Mouse (Mus musculus) lung, postnatal 4 days (tissue): ENCODE data around the gene Fam3c.

ENCODE experiments used
- DNase-seq, 2 experiments: peaks; one replicate each; pipeline ENCODE4 v3.0.0; 2021

Fam3c gene

GRCm38 (mm10) chr6:22356086-22356507 is at the start of gene Fam3c:
TSS of gene Fam3c (minus strand) at chr6:22356243.
- peak; percentile 96 to 97 for DNase-seq

DNA sequence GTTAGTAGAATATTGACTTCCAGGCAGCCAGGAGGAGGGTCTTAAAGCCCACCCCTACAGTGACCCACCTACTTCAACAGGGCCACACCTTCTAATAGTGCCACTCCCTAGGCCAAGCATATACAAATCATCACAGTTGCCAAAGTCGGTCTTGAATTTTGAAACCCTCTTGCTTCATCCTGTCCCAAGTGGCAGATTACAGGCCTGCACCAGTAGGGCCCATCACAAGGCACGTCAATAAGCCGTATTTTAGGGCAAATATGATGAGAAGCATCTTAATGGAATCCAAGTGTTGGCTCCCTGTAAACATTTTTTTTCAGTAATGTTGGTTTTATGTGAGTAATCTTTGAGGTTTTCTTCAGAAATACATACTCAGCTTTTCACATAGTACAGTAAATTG is 49.0 kb upstream of the Fam3c start:
- no peak for DNase-seq

DNA sequence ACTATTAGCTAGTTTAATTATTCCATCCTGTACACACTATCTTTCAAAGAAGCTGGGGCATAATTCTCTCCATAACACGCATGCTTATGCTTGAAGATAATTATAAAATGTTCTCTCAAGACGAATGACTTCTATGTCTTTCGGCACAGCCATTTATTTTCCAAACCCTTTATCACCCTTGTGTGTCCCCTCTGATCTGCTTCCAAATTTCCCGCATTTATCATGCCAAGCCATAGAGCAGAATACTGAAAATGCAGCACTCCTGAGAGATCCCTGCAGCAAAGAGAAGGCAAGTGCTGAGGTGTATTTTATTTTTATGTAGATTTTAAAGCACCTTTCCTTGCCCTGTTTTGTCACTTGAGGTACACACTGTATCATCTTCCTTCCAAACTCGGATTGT is 47.7 kb upstream of the Fam3c start:
- DNase-seq = no peak

DNA sequence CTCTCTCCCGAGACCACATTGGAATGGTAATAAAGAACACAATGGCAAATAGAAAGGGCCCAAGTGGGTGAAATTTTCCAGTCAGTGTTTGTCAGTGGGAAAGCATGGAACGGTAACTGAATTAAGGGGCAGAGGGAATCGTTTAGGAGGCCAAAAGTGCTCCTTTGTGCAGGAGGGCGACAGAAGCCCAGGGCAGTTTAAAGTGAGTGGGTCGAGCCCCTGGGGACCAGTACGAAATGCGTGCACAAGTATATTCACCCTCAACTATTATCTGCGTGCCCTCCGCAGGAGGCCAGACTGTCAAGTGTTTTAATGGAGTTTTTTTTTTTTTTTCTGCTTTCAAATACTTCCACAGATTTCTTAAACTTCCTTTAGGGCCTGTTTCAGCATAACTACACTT is 47.3 kb upstream of the Fam3c start:
- no peak for DNase-seq

DNA sequence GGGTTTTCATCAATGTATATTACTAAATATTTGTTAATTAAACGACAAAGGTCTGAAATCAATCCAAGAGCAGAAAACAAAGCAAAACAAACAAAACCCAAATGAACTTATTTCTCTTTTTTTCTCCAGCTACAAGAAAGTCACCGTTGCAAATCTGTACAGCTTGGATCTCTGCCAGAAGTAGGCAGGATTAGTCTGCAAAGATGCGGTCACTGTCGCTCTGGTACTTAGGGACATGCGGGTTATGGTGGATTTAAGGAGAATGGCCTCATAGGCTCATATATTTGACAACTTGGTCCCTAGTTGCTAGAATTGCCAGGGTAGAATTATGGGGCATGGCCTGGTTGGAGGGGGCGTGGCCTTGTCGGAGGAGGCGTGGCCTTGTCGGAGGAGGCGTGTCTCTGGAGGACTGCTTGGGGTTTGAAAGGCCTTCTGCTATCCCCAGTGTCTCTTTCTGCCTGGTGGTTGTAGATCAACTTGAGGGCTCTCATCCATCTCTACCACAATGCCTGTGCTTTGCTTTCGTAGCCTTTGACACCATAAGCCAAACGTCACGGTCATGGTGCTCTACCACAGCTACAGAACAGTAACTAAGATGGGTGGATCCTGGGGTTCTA is 46.6 kb upstream of the Fam3c start:
- DNase-seq = no peak

GRCm38 (mm10) chr6:22402037-22402436 is 46.0 kb upstream of the Fam3c start:
- DNase-seq = no peak

DNA sequence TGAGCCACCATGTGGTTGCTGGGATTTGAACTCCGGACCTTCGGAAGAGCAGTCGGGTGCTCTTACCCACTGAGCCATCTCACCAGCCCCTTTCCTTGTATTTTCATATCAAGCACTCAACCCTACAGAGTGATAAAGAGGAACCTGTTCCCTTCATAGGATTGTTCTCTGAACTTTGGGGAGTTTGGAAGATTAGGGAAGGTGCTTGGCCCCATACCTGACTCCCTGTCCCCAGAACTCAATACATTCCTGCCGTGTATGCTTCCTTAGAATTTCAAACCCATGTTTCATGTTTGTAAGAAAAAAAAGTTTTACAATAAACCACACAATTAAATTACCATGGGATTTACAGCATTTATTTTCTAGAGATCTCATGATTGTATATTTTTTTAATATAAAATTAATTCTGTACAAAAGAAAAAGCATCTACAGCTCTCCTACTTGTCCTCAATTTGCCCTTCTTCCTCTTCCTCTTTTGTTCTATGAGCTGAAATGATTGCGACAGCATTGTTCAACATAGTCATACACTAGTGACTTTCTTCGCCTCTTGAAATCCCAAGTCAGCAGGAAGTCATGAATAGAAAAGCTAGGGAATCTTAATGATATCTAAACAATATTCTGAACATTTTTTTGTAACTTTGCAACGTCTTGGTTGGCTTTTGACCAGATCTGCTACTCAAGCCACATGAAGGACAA is 42.2 kb upstream of the Fam3c start:
- no peak for DNase-seq

DNA sequence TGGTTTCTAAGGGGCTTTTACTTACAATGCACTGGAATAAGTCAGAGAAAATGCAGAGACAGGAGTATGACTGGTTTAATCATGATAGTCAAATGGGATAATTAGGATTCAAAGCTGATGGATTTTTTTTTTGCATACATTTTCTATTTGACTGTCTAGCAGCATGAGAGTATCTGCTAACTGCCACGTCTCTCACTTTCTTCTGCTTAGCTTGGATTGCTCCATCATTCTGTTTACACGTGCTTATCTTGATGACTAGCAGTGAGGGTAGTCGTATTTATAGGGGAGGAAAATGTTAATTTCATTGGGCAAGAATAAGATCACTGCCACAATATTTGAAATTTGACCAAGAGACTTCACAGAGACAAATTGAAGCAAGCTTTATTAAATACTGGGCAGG is 39.2 kb upstream of the Fam3c start:
- DNase-seq = no peak

DNA sequence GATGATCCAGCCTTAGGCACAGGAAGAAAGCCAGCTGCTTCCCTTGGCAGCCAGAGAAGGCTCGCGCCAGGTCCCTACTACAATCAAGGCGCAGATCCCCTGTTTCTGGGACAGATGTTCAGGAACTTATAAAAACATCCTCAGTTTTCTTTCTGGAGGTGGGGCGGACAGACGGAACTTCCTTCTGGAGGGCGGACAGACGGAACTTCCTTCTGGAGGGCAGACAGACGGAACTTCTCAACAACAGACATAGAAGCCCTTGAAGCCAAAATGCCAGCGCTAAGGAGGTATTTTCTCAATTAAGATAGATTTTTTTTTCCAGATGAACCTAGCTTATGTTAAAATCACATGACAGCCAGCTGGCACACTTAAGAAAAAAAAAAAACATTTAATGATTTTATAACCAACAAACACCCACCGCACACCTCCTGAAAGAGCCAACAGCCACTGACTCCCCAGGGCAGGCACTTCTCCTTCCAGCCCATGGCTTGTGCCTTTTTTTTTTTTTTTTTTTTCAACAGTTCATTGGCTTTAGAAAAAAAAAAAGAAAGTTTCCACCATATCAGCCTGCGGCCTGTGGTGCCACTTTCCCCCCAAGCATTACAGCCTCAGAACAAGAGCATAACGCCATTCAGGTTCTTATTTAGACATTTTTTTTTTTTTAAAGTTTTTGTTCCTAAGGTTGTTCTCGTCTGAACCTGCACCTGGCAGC is 34.8 kb upstream of the Fam3c start:
- DNase-seq = peak in 1 of 2 experiments; percentile 24

DNA sequence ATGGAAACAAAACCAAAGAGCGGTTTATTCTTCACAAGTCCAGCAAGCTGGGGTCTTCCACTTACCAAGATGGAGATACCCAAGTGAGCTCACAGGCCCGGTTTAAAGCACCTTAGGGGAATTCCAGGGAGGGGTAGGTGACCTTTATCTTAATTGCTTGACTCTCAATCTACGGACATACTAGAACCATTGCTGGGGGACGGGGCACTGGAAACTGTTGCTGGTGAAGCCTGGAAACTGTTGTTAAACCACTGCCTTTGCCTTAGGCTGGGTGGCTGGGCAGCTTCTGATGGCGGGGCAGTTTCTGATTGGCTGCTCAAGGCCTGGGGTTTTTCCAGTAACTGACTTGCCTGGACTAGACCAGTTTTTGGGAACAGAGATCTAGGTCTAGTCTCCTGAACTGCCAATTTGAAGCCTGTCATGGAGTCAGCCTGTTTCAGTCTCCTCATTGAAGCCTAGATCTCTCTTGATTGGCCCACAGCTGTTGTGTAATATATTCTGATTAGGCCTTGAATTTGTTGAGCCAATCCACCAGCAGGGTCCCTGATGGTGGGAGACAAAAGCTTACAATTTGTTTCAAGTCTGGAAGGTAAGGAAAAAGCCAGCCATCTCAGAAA is 29.3 kb upstream of the Fam3c start:
- DNase-seq = no peak

DNA sequence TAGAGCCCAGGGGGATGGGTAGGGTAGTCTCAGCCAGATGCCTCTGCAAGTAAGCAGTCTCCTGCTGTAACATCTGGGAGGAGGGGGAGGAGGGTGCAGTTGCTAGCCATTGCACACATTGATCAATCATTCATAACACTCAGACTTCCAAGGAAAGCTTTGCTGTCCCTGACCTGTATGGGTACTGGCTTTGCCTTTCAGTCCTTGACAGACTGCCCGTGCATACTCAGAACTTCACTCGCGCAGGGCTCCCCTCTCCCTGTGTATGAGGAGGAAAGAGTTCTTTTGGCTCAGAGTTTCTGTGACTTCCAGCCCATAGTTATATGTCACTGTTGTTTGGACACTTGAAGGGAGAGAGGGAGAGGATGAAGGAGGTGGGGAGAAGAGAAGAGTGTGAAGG is 24.2 kb upstream of the Fam3c start:
- no peak for DNase-seq

DNA sequence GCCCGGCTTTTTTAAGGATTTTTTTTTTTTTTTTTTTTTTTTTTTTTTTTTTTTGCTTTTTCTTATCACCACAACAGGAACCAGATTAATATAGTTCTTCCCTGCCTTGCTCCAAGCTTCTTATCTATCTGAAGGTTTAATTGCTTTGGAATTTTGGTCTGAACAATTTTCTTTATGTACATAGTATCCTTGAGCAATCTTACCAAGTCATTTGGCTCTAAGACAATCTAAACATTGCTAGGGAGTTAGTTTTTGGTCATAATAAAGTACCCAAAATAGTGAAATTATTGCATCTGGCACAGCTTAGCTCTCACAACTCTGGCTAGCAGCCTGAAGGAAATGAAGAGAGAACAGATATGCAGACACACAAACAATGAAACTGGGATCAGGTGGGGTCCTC is 23.8 kb upstream of the Fam3c start:
- DNase-seq = no peak

DNA sequence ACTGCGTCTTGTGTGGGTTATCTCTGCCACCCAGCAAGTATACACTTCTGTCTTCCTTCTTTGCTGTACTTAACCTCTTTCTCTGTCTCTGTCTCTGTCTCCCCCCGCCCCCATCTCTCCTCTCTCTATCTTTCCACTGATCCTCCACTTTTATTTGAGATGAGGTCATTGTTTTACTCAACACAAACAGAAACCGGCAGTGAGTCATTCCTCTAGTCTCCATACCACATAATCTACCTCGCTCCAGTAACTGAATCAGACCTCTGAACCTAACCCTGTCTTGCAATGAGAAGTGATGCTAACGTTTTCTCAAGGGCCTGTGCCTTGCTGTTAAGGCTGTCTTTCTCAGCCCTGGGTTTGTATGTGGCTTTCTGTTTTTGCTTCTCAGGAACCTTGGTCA is 22.4 kb upstream of the Fam3c start:
- DNase-seq = no peak

DNA sequence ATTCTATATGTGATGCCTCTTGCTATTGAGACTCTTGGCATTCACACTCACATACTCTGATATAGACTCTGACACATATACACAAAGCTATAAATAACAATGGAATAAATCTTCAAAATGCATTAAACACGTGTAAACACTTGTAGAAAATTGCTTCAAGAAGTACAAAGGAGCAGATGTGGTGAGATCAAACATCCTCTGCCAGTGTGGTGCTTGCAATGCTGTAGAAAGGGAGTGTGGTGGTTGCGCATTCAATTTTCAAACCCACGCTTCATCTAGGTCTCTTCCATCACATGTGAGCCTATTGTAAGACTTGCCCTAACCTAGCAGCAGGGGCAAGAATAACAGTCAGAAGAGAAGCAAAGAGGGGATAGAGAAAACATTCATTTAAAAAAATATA is 18.7 kb upstream of the Fam3c start:
- DNase-seq = no peak

DNA sequence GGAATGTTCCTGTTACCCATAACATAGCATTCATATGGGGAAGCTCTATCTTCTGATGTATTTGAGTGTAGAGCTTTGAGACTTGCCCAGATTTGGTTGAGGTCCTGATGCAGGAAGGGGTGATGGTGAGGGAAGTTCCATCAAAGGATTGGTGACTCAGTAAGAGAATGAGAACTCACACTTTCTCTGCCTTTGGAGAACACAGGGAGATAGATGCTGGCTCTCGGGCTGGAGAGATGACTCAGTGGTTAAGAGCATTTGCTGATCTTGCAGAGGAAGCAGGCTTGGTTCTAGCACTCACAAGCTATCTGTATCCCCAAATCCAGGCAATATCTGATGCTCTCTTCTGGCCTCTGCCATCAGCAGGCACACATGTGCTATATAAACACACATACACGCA is 17.4 kb upstream of the Fam3c start:
- no peak for DNase-seq

GRCm38 (mm10) chr6:22366977-22367376 is 10.9 kb upstream of the Fam3c start:
- no peak for DNase-seq

DNA sequence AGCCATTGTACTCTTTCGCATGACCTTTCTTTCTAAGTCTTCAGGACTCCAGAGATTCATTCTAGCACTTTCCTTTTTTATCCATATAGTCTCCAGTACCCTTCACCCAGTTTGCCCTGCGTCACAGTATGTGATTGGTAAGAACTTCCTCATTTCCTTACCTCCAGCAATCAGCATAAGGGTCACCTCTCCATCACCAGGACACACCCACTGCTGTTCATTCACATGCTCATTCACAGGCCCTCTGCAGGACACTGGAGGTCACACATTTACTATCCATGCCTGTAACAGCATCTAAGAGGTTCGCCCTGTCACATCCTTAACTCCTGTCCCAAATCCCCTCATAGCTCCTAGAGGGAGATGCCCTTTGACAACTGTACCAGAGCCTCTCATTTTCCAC is 7.5 kb upstream of the Fam3c start:
- peak in 1 of 2 experiments; percentile 35 for DNase-seq

GRCm38 (mm10) chr6:22361941-22362340 is 5.9 kb upstream of the Fam3c start:
- DNase-seq = no peak

- DNase-seq = no peak
Measured at GRCm38 (mm10) chr6:22359019-22359418, 3.0 kb upstream of the Fam3c start.

- DNase-seq = no peak
Measured at GRCm38 (mm10) chr6:22357351-22357750, 1.3 kb upstream of the Fam3c start.

GRCm38 (mm10) chr6:22355396-22356085 is 502 bp downstream of the Fam3c start:
- no peak for DNase-seq

- no peak for DNase-seq
Measured at GRCm38 (mm10) chr6:22354675-22355074, 1.4 kb downstream of the Fam3c start.

- no peak for DNase-seq
Measured at GRCm38 (mm10) chr6:22354031-22354430, 2.0 kb downstream of the Fam3c start.
